Mouse (Mus musculus) liver, embryonic 14 days (tissue): Measurements from ENCODE around the gene Tmtc1. TPM values are rescaled to one million over a fixed set of nuclear protein-coding genes. Genes with fewer than 3 reads are reported as not detected.

Source experiments
- polyA plus RNA-seq: library from polyadenylated mRNA; depleted of rRNA; stranded (reverse); fragments of >200 nt; gene quantifications from 2 replicates; pipeline ENCODE4 v1.2.3, GENCODE M21; 2012; rRNA removed

Tmtc1 gene
- polyA plus RNA-seq, result 0.07 and 0.10 TPM in 2 replicates

DNA sequence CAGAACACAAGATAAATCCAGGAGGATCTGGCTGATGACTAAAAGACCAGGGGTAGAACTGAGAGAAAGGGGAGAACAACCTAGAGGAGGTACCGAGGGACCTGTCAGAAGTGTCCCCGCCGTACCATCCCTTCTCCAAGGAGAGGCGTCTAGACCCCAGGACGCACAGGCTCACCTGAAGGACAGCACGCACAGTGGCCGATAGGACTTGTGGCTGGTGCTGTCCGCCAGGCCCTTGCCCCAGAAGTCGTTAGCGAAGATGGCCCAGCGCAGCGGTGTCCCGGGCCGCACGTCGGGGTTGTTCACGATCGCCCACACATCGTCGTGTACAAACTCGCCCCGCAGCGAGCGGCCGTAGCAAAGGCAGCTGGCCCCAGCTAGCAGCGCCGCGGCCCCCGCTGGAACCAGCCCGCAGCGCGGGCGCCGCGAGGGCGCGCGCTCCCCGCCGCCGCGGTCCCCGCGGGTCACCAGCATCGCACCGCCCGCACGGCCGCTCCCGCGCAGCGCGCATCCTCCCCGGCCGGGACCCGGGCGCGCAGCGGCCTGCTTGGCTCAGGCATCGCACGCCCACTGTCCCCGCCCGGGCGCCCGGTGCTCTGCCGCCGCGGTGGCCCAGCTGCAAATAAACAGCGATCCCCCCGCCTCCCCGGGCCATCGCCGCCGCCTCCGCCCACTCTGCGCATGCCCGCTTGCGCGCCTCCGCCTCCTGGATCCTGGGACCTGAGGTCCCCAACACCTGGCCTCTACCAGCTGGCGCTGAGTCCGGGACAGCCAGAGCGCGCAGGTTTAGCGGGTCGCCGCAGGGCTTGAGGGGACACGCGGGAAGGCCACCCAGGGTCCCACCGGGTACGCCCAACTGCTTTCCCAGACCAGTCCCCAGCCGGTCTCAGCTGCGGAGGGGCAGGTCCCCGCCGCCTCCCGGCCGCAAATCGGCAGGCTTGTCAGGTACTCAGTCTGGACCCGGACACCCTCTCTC, at the start of gene Tmtc1:
Tmtc1 (minus strand) TSS at position 664 of the 976 bp plus-strand sequence.

DNA sequence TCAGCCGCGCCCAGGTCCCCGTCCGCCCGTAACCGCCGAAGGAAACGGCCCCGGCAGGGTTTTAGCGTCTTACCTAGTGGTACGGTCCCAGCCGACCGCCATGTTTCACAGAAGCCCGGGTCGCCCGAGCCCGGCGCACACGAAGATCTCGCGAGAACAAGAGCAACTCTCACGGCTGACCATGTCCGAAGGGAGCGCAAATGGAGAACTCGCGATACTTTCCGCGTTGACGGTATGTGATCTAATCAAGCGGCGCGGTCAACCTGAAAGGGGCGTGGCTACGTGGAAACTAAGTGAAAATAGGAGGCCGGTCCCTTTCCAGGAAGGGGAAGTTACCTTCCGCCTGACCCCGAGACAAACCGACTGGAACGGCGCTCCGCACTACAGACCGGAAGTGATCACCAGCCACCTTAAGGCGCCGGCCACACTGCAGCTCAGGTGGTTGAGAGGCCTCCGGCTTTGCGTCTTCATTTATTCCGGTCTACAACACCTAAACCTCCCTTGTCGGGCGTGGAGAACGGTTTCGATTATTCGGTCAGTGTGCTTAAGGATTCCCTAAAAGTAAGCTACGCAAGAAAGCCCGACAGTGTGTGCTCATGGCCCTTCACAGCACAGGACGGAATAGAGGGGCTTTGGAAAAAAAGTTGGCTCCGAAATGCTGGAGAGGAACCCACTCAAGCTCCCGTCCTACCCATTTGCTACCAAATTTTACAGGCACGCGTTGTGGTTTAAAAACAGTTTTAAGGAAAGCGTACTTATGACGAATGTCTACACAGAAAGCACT, 232.1 kb downstream of the Tmtc1 start, which contains the start of gene Ergic2:
Ergic2 (minus strand) TSS at position 478 of the 784 bp plus-strand sequence.

Other genes with a start within 250 kb of the Tmtc1 start
- 36.2 and 43.5 TPM in 2 replicates for gene Ergic2, start 232.0 kb downstream of the Tmtc1 start, polyA plus RNA-seq